ENCODE assay signal across 27 mouse cellular contexts in genomic region chr3:89359630-89360029, GRCm38 (mm10). TPM values are rescaled to one million over a fixed set of nuclear protein-coding genes. Genes with fewer than 3 reads are reported as not detected.
DNase-seq lines count a peak whose midpoint lies in the region; ATAC-seq and TF ChIP-seq lines count a peak whose summit lies in the region.
"Had no signal": no experiment of that assay in that cellular context is flagged by ENCODE, and none has a peak within 500 bp of the region (broad histone marks: within the 10 kb centered on the region; RNA-seq: fewer than 3 reads in every experiment).

No protein-coding gene starts in this region.

- H3K27ac ChIP-seq in midbrain, postnatal 0 days (ENCODE audit: low read depth, low read length), result no peak overlapping the region
- H3K27ac ChIP-seq in forebrain, embryonic 16.5 days (ENCODE audit: low read length), result no peak overlapping the region
- H3K27ac ChIP-seq: embryonic facial prominence, embryonic 15.5 days; forebrain, embryonic 10.5 days; heart, adult 2 months had no signal

- DNase-seq in frontal cortex, postnatal 14 days (ENCODE audit: low spot score in 2 of 2), result no peak
- peak; percentile 4 for DNase-seq in ovary, postnatal 36 days (ENCODE audit: low spot score)
- DNase-seq in ovary, postnatal 10 days (ENCODE audit: low spot score), result no peak
- peak; percentile 26 for DNase-seq in fibroblast of lung, adult 2 months (ENCODE audit: low read depth)
- no peak for DNase-seq in midbrain, postnatal 0 days (ENCODE audit: low spot score)
- no peak for DNase-seq in adrenal gland, postnatal 14 days
- DNase-seq: adrenal gland, postnatal 10 days; cerebellum, adult 18-20 months; cerebellum, postnatal 36 days; heart, adult 2 months; kidney, adult 8-10 months; kidney, postnatal 14 days; left cerebral cortex, postnatal 4 days; liver; lung, postnatal 4 days; right cerebral cortex, postnatal 25 days; thymus, postnatal 36 days had no signal

- H3K9ac ChIP-seq in midbrain, postnatal 0 days (replicated peaks; ENCODE audit: low read length, poor library complexity, severe bottlenecking), result no peak overlapping the region
- no peak overlapping the region for H3K9ac ChIP-seq in forebrain, embryonic 16.5 days (replicated peaks; ENCODE audit: low read depth, low read length)
- H3K9ac ChIP-seq: embryonic facial prominence, embryonic 15.5 days had no signal

- H3K36me3 ChIP-seq in midbrain, postnatal 0 days (ENCODE audit: insufficient read depth, low read length), result no peaks in the 10 kb centered on the region
- H3K36me3 ChIP-seq in forebrain, embryonic 16.5 days (ENCODE audit: control insufficient read depth, insufficient read depth), result no peaks in the 10 kb centered on the region
- H3K36me3 ChIP-seq: embryonic facial prominence, embryonic 15.5 days; forebrain, embryonic 10.5 days; G1E had no signal

- TF ChIP-seq CTCF in midbrain, postnatal 0 days (IDR thresholded peaks at IDR 0.05), result no peak

- H3K4me1 ChIP-seq in midbrain, postnatal 0 days (ENCODE audit: insufficient read depth, low read length), result no peaks in the 10 kb centered on the region
- no peaks in the 10 kb centered on the region; the same call in 1 of the 2 replicates for H3K4me1 ChIP-seq in forebrain, embryonic 16.5 days (replicated peaks; ENCODE audit: control insufficient read depth, insufficient read depth, low read length)

- H3K9me3 ChIP-seq in midbrain, postnatal 0 days (ENCODE audit: low read length), result no peaks in the 10 kb centered on the region
- no peaks in the 10 kb centered on the region for H3K9me3 ChIP-seq in forebrain, embryonic 16.5 days (ENCODE audit: control insufficient read depth, low read length)
- H3K9me3 ChIP-seq: embryonic facial prominence, embryonic 15.5 days; forebrain, embryonic 10.5 days; G1E had no signal

- H3K4me3 ChIP-seq in midbrain, postnatal 0 days (ENCODE audit: low read depth, low read length), result no peak overlapping the region
- no peak overlapping the region for H3K4me3 ChIP-seq in forebrain, embryonic 16.5 days (replicated peaks; ENCODE audit: low read length)
- H3K4me3 ChIP-seq: embryonic facial prominence, embryonic 15.5 days; forebrain, embryonic 10.5 days; heart, adult 2 months had no signal

- no peak overlapping the region for H3K4me2 ChIP-seq in midbrain, postnatal 0 days (ENCODE audit: low read depth, low read length, poor library complexity, severe bottlenecking)
- no peak overlapping the region for H3K4me2 ChIP-seq in forebrain, embryonic 16.5 days (ENCODE audit: low read length)
- H3K4me2 ChIP-seq: embryonic facial prominence, embryonic 15.5 days had no signal

- no peaks in the 10 kb centered on the region for H3K27me3 ChIP-seq in midbrain, postnatal 0 days (ENCODE audit: insufficient read depth, low read length)
- H3K27me3 ChIP-seq in forebrain, embryonic 16.5 days (replicated peaks; ENCODE audit: control insufficient read depth, insufficient read depth, low read length), result no peaks in the 10 kb centered on the region

- WGBS in midbrain, postnatal 0 days, result 67% methylated on average over 6 of the region's 6 CpGs
- WGBS in forebrain, embryonic 16.5 days, result 75% methylated on average over 6 of the region's 6 CpGs

- ATAC-seq in frontal cortex, adult (ENCODE audit: low TSS enrichment), result peak; percentile 8; the same call in 1 of the 2 replicates
- no peak for ATAC-seq in midbrain, postnatal 0 days (ENCODE audit: low FRiP score)
- ATAC-seq in forebrain, embryonic 16.5 days, result no peak
- ATAC-seq: midbrain, embryonic 16.5 days had no signal

RNA-seq across cellular contexts. Expression of gene Dcst2, which starts 2.1 kb away (rescaled TPM):
- not detected in 2 replicates for total RNA-seq in midbrain, postnatal 0 days (2014; rRNA removed)
- polyA plus RNA-seq in midbrain, postnatal 0 days (2015; fragmentation: Nextera tagmentation; extraction: Ambion mirVana), result 0.31 and 0.51 TPM in 2 replicates
- polyA plus RNA-seq in forebrain, embryonic 16.5 days (2015; fragmentation: Nextera tagmentation; extraction: Ambion mirVana), result 0.27 TPM in 1 of 2 replicates, not detected in the other
- 0.68 and 0.70 TPM in 2 replicates for total RNA-seq in adrenal gland, postnatal 14 days (2021)
- total RNA-seq: G1E; heart, adult 2 months had no signal
- polyA plus RNA-seq: G1E; heart, embryonic 14.5 days; neural tube, embryonic 11.5 days had no signal

RNA-seq across cellular contexts. Expression of gene Dcst1, which starts 5.4 kb away (rescaled TPM):
- total RNA-seq in midbrain, postnatal 0 days (2014; rRNA removed), result 0.05 TPM in 1 of 2 replicates, not detected in the other
- 1.1 TPM in 2 replicates for polyA plus RNA-seq in midbrain, postnatal 0 days (2015; fragmentation: Nextera tagmentation; extraction: Ambion mirVana)
- 1.2 and 1.3 TPM in 2 replicates for polyA plus RNA-seq in forebrain, embryonic 16.5 days (2015; fragmentation: Nextera tagmentation; extraction: Ambion mirVana)
- 0.30 and 0.71 TPM in 2 replicates for total RNA-seq in adrenal gland, postnatal 14 days (2021)
- total RNA-seq: gastrocnemius, adult 8-10 months; heart, adult 2 months; left cerebral cortex, adult 18-20 months had no signal
- polyA plus RNA-seq: forebrain, embryonic 10.5 days; G1E had no signal

RNA-seq across cellular contexts. Expression of gene Adam15, which starts 9.8 kb away (rescaled TPM):
- 63.4 and 88.8 TPM in 2 replicates for total RNA-seq in midbrain, postnatal 0 days (2014; rRNA removed)
- 73.6 and 79.4 TPM in 2 replicates for polyA plus RNA-seq in midbrain, postnatal 0 days (2015; fragmentation: Nextera tagmentation; extraction: Ambion mirVana)
- 40.4 and 55.2 TPM in 2 replicates for polyA plus RNA-seq in forebrain, embryonic 16.5 days (2015; fragmentation: Nextera tagmentation; extraction: Ambion mirVana)
- total RNA-seq in adrenal gland, postnatal 14 days (2021), result 66.0 and 79.5 TPM in 2 replicates

RNA-seq across cellular contexts. Expression of gene Efna4, which starts 21.8 kb away (rescaled TPM):
- 3.0 and 7.9 TPM in 2 replicates for total RNA-seq in midbrain, postnatal 0 days (2014; rRNA removed)
- 2.5 and 3.5 TPM in 2 replicates for polyA plus RNA-seq in midbrain, postnatal 0 days (2015; fragmentation: Nextera tagmentation; extraction: Ambion mirVana)
- 14.1 and 16.7 TPM in 2 replicates for polyA plus RNA-seq in forebrain, embryonic 16.5 days (2015; fragmentation: Nextera tagmentation; extraction: Ambion mirVana)
- total RNA-seq in adrenal gland, postnatal 14 days (2021), result 0.26 and 0.68 TPM in 2 replicates
- total RNA-seq: G1E; gastrocnemius, adult 8-10 months had no signal
- polyA plus RNA-seq: G1E had no signal

RNA-seq across cellular contexts. Expression of gene Zbtb7b, which starts 34.9 kb away (rescaled TPM):
- 2.2 and 4.4 TPM in 2 replicates for total RNA-seq in midbrain, postnatal 0 days (2014; rRNA removed)
- 0.53 and 0.88 TPM in 2 replicates for polyA plus RNA-seq in midbrain, postnatal 0 days (2015; fragmentation: Nextera tagmentation; extraction: Ambion mirVana)
- 0.51 and 0.77 TPM in 2 replicates for polyA plus RNA-seq in forebrain, embryonic 16.5 days (2015; fragmentation: Nextera tagmentation; extraction: Ambion mirVana)
- total RNA-seq in adrenal gland, postnatal 14 days (2021), result 67.1 and 72.7 TPM in 2 replicates

Comparison
In these comparisons a context has a peak if more than half of its experiments do, and no peak if none do; other contexts are left out.
1. DNase-seq: peak in ovary, postnatal 36 days (single experiment) and fibroblast of lung, adult 2 months (single experiment); none in frontal cortex, postnatal 14 days (0 of 2), ovary, postnatal 10 days (single experiment), midbrain, postnatal 0 days (single experiment) and adrenal gland, postnatal 14 days (single experiment).